Mouse (Mus musculus) CH12.LX (cell line): ENCODE measurements around the gene Gm19684. TPM values are rescaled to one million over a fixed set of nuclear protein-coding genes. Genes with fewer than 3 reads are reported as not detected.
"Not testable (repeated sequence)": the region's sequence is repeated elsewhere in the genome, so short reads cannot be mapped to it uniquely, and the experiment has no call there.

Experiments
- DNase-seq: peaks from one replicate; pipeline ENCODE4 v3.0.0-alpha.2; 2013; ENCODE audit errors: extremely low read depth
- H3K27ac ChIP-seq: 2 replicates; pipeline ENCODE4 v1.5.1; 2012; ENCODE audit warnings: low read depth, mild to moderate bottlenecking, control low read depth, moderate library complexity; ENCODE audit not compliant: insufficient read depth
- H3K27me3 ChIP-seq: replicated peaks from 2 replicates; pipeline ENCODE3; 2012; ENCODE audit warnings: inconsistent platforms
- H3K36me3 ChIP-seq, 2 experiments: replicated peaks in 1 of 2; 2 replicates each; pipeline versions ENCODE3 to v1.6.1; 2012; ENCODE audit warnings: inconsistent platforms in 1 of 2, low read length in 1 of 2, mild to moderate bottlenecking in 1 of 2, mixed read lengths in 1 of 2, moderate library complexity in 1 of 2; ENCODE audit not compliant: control insufficient read depth in 1 of 2, insufficient read depth in 1 of 2
- H3K4me1 ChIP-seq, 2 experiments: 2 replicates each; pipeline ENCODE4 v1.6.1; 2012; ENCODE audit warnings: inconsistent platforms in 1 of 2, moderate library complexity in 1 of 2; ENCODE audit not compliant: insufficient read depth in 2 of 2, control insufficient read depth in 1 of 2
- H3K4me2 ChIP-seq: 2 replicates; pipeline ENCODE4 v1.6.1; 2012; ENCODE audit warnings: low read depth, mild to moderate bottlenecking, control low read depth; ENCODE audit not compliant: poor library complexity, insufficient read depth, severe bottlenecking
- H3K4me3 ChIP-seq, 3 experiments: fragments of 150-350 bp in 1 of 3; sonication (generic) in 1 of 3; replicated peaks in 1 of 3; 2 replicates each; pipeline versions ENCODE3 to v1.5.1; 2011 to 2012; ENCODE audit warnings: low read depth in 2 of 3, low read length in 2 of 3, mild to moderate bottlenecking in 2 of 3, moderate library complexity in 2 of 3, control low read depth in 1 of 3, improper control_type of control experiment in 1 of 3, inconsistent platforms in 1 of 3, mixed read lengths in 1 of 3; ENCODE audit not compliant: poor library complexity in 1 of 3
- H3K79me2 ChIP-seq: replicated peaks from 2 replicates; pipeline ENCODE4 v1.6.1; 2012; ENCODE audit warnings: mild to moderate bottlenecking, moderate library complexity; ENCODE audit not compliant: control insufficient read depth, poor library complexity, insufficient read depth, severe bottlenecking; ENCODE audit errors: extremely low read depth
- H3K9ac ChIP-seq: 2 replicates; pipeline ENCODE4 v1.6.1; 2012; ENCODE audit warnings: low read depth, mild to moderate bottlenecking, control low read depth, moderate library complexity; ENCODE audit not compliant: insufficient read depth
- H3K9me3 ChIP-seq: replicated peaks from 2 replicates; pipeline ENCODE3; 2012; ENCODE audit warnings: low read length, inconsistent platforms, mixed read lengths
- BHLHE40 ChIP-seq: IDR thresholded peaks from 2 replicates; pipeline ENCODE4 v1.6.1; 2011; ENCODE audit warnings: mild to moderate bottlenecking, low read depth, low read length, improper control_type of control experiment
- CHD1 ChIP-seq: IDR thresholded peaks from 2 replicates; pipeline ENCODE4 v1.6.1; 2012; ENCODE audit warnings: low read depth, low read length, improper control_type of control experiment, inconsistent platforms
- CHD2 ChIP-seq: IDR thresholded peaks from 2 replicates; pipeline ENCODE4 v1.6.1; 2011; ENCODE audit warnings: low read length, improper control_type of control experiment
- CTCF ChIP-seq, 2 experiments: IDR thresholded peaks in 1 of 2; conservative IDR thresholded peaks in 1 of 2; 2 replicates each; pipeline ENCODE4 v1.5.1; 2011 to 2012; ENCODE audit warnings: low read depth in 2 of 2, low read length in 2 of 2, improper control_type of control experiment in 1 of 2, inconsistent platforms in 1 of 2, mild to moderate bottlenecking in 1 of 2, moderate library complexity in 1 of 2
- ETS1 ChIP-seq: conservative IDR thresholded peaks from 2 replicates; pipeline ENCODE4 v1.6.1; 2012; ENCODE audit warnings: low read depth, mild to moderate bottlenecking, inconsistent platforms, low read length, improper control_type of control experiment, moderate library complexity
- GABPA ChIP-seq: IDR thresholded peaks from 2 replicates; pipeline ENCODE4 v1.6.1; 2012; ENCODE audit warnings: low read depth, low read length, improper control_type of control experiment, inconsistent platforms; ENCODE audit not compliant: insufficient replicate concordance
- JUND ChIP-seq: conservative IDR thresholded peaks from 2 replicates; pipeline ENCODE4 v1.6.1; 2011; ENCODE audit warnings: low read depth, low read length, improper control_type of control experiment
- MAFK ChIP-seq: IDR thresholded peaks from 2 replicates; pipeline ENCODE4 v1.6.1; 2011; ENCODE audit warnings: low read length, improper control_type of control experiment; ENCODE audit not compliant: insufficient replicate concordance
- MAX ChIP-seq: IDR thresholded peaks from 2 replicates; pipeline ENCODE4 v1.6.1; 2011; ENCODE audit warnings: low read length, improper control_type of control experiment
- MEF2A ChIP-seq: IDR thresholded peaks from 2 replicates; pipeline ENCODE4 v1.6.1; 2014; ENCODE audit warnings: low read depth, mild to moderate bottlenecking, inconsistent platforms, low read length, improper control_type of control experiment, borderline replicate concordance
- NRF1 ChIP-seq: IDR thresholded peaks from 2 replicates; pipeline ENCODE4 v1.6.1; 2014; ENCODE audit warnings: low read depth, mild to moderate bottlenecking, inconsistent platforms, low read length, improper control_type of control experiment, moderate library complexity
- PAX5 ChIP-seq: IDR thresholded peaks from 2 replicates; pipeline ENCODE4 v1.6.1; 2012; ENCODE audit warnings: low read length, inconsistent platforms, mixed read lengths
- POLR2A ChIP-seq: IDR thresholded peaks from 2 replicates; pipeline ENCODE4 v1.6.1; 2011; ENCODE audit warnings: low read depth, mild to moderate bottlenecking, improper control_type of control experiment, low read length
- RCOR1 ChIP-seq: conservative IDR thresholded peaks from 2 replicates; pipeline ENCODE4 v1.6.1; 2012; ENCODE audit warnings: low read depth, mild to moderate bottlenecking, inconsistent platforms, low read length, improper control_type of control experiment
- SIN3A ChIP-seq: IDR thresholded peaks from 2 replicates; pipeline ENCODE4 v1.6.1; 2012; ENCODE audit warnings: low read length, improper control_type of control experiment, inconsistent platforms
- SMC3 ChIP-seq: IDR thresholded peaks from 2 replicates; pipeline ENCODE4 v1.6.1; 2011; ENCODE audit warnings: low read depth, low read length, improper control_type of control experiment
- TBP ChIP-seq: conservative IDR thresholded peaks from 2 replicates; pipeline ENCODE4 v1.6.1; 2011; ENCODE audit warnings: low read depth, low read length, improper control_type of control experiment
- ZKSCAN1 ChIP-seq: IDR thresholded peaks from 2 replicates; pipeline ENCODE4 v1.6.1; 2012; ENCODE audit warnings: low read depth, inconsistent platforms, low read length, improper control_type of control experiment, borderline replicate concordance
- ZMIZ1 ChIP-seq: IDR thresholded peaks from 2 replicates; pipeline ENCODE4 v1.6.1; 2012; ENCODE audit warnings: low read depth, mild to moderate bottlenecking, inconsistent platforms, low read length, improper control_type of control experiment
- ZNF384 ChIP-seq: IDR thresholded peaks from 2 replicates; pipeline ENCODE4 v1.6.1; 2012; ENCODE audit warnings: low read depth, low read length, improper control_type of control experiment, inconsistent platforms
- dilution Hi-C: fragments of 300-500 bp; cut with MboI; formaldehyde crosslinking; loops from 2 replicates; pipeline ENCODE4 v1.14.3; 2020; ENCODE audit warnings: low sequenced_read_pairs; ENCODE audit not compliant: extremely low pct_unique_long_range_greater_than_20kb, extremely low pct_ligation_motif_present
- in situ Hi-C: fragments of 300-500 bp; cut with MboI; formaldehyde crosslinking; loops from 3 replicates; pipeline ENCODE4 v1.14.3; 2019; ENCODE audit warnings: low sequenced_read_pairs, low pct_ligation_motif_present, low pct_unique_long_range_greater_than_20kb, mixed read lengths
- polyA plus RNA-seq: library from polyadenylated mRNA; unstranded; fragments of >175 nt; gene quantifications from 2 replicates; pipeline ENCODE4 v1.2.1, GENCODE M21; 2012; ENCODE audit warnings: low read depth; ENCODE audit not compliant: insufficient read length
- total RNA-seq, 2 experiments: library from RNA; depleted of rRNA; stranded (reverse); fragments of 300-350 nt in 1 of 2; fragments of >200 nt in 1 of 2; gene quantifications; 2 replicates each; pipeline ENCODE4 v1.2.3; 2012 to 2014

Gm19684 gene
- total and polyA plus RNA-seq, 3 experiments: 0.35 to 0.93 (median 0.55) TPM

DNA sequence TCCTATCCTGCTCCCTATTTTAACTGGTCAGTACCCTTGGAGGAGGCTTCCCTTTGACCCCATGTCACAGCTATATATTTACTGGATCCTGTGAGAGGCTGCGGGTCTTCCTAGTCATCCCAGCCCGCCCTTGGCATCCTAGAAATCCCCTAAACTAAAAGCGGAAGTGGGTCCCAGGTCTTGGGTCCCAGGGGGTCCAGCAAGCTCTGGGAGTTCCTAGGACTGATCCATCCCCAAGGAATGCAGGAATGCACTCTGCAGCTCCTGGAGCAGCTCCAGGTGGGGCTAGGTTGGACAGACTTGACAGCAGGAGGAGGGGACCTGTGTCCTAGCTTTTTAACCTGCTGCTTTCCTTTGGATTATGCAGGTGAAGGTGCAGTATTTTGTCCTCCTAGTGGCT lies 27.5 kb upstream of the Gm19684 start:
- Histone ChIP-seq H3K4me1 (no peaks in the 10 kb centered on the region), H3K27ac (no peak overlapping the region), H3K36me3 (no peaks in the 10 kb centered on the region), H3K79me2 (no peaks in the 10 kb centered on the region), H3K9ac (no peak overlapping the region), H3K4me2 (no peak overlapping the region), H3K9me3 (no peaks in the 10 kb centered on the region), H3K4me3 (no peak overlapping the region), H3K27me3 (no peaks in the 10 kb centered on the region)
- in situ Hi-C loops (loop anchor here (10.0 kb wide), 1 partner anchor 61 kb away; no protein-coding TSS in a partner anchor), dilution Hi-C loops (no loop called here)
- TF ChIP-seq CHD2 (no peak), NRF1 (no peak), TBP (no peak), CHD1 (no peak), ZMIZ1 (no peak), MAFK (no peak), ZKSCAN1 (no peak), GABPA (no peak), JUND (no peak), MAX (no peak), CTCF (conservative IDR thresholded peaks at IDR 0.05 in 1 of 2, IDR thresholded peaks at IDR 0.05 in 1 of 2; ENCODE audit: low read depth in 2 of 2, low read length in 2 of 2) (no peak), BHLHE40 (no peak), POLR2A (no peak), PAX5 (no peak), SMC3 (no peak), ETS1 (no peak), RCOR1 (no peak), MEF2A (no peak), ZNF384 (no peak), SIN3A (no peak)
- no peak for DNase-seq

DNA sequence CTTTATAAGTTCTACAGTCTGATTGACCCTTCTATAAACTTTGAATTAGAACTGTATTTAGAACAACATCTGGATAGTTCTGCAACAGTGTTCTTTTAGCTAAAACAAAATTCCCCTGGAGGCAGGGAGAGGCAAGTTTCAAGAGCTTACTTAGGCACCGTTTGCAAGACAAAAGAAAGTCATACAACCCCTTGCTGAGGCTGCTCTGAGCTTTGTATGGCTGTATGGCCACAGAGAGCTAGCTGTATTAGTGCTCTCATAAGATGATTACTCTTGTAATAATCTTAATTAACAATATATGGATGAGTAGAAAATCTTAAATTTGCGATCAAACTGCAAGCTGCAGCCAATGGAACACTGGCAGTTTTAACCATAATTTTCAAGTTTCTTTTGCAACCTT lies 21.9 kb upstream of the Gm19684 start:
- H3K79me2 ChIP-seq, H3K4me2 ChIP-seq, H3K4me1 ChIP-seq, H3K27ac ChIP-seq, DNase-seq, H3K9ac ChIP-seq, H3K27me3 ChIP-seq, H3K9me3 ChIP-seq, dilution Hi-C loops, H3K4me3 ChIP-seq, H3K36me3 ChIP-seq: not testable (repeated sequence)
- in situ Hi-C loops: loop anchor here (10.0 kb wide), 1 partner anchor 55 kb away; no protein-coding TSS in a partner anchor

DNA sequence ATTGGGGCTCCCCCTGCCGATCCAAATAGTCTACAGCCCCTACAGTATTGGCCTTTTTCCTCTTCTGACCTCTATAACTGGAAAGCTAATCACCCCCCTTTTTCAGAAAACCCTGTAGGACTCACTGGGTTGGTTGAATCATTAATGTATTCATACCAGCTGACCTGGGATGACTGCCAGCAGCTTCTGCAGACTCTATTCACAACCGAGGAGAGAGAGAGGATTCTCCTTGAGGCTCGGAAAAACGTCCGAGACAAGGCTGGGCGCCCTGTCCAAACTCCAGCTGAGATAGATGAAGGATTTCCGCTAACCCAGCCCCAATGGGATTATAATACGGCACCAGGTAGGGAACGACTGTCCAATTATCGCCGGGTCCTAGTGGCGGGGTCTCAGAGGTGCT lies 19.4 kb upstream of the Gm19684 start:
- H3K36me3 ChIP-seq, H3K27me3 ChIP-seq, H3K4me2 ChIP-seq, H3K4me1 ChIP-seq, dilution Hi-C loops, DNase-seq, H3K9me3 ChIP-seq, H3K9ac ChIP-seq, in situ Hi-C loops, H3K79me2 ChIP-seq, H3K27ac ChIP-seq, H3K4me3 ChIP-seq: not testable (repeated sequence)

DNA sequence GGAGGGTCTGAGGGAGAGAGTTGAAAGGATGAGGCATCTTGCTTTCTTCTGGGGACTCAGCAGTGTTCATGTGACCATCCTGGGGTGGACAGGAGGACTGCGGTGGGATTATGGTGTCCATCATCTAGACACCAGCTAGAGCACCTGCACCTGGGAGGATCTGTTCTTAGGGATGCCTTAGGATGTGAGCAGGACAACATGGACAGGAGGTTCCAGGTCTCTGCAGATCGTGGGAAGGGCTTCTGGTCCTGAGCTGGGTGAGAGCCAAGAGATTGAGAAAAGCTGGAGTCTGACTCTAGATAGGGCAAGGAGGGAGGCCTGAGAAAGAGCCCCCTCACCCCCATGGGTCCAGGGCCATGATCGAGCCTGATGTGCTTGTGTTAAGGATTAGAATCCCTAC lies 11.3 kb upstream of the Gm19684 start:
- dilution Hi-C loops: not testable (repeated sequence)
- in situ Hi-C loops: loop anchor here (10.0 kb wide), 1 partner anchor 75 kb away; the partner anchor contains the start of gene H2-T23

More for the DNA sequence above, 11.3 kb upstream of the Gm19684 start:
- not testable (repeated sequence) for DNase-seq, H3K36me3 ChIP-seq, H3K4me2 ChIP-seq, H3K27me3 ChIP-seq, H3K9me3 ChIP-seq, H3K27ac ChIP-seq, H3K4me3 ChIP-seq, H3K4me1 ChIP-seq, H3K79me2 ChIP-seq, H3K9ac ChIP-seq
